Mouse (Mus musculus) midbrain, embryonic 14.5 days (tissue): ENCODE results near the gene Pisd. TPM values are rescaled to one million over a fixed set of nuclear protein-coding genes. Genes with fewer than 3 reads are reported as not detected.
"Not testable (repeated sequence)": the region's sequence is repeated elsewhere in the genome, so short reads cannot be mapped to it uniquely, and the experiment has no call there.

Source experiments
- ATAC-seq: fragments of 200-750 bp; cut with Nextera tagmentation; 2 replicates; pipeline ENCODE4 v1.8.0; 2017; ENCODE audit warnings: moderate number of reproducible peaks, moderate library complexity; ENCODE audit not compliant: low FRiP score, low TSS enrichment
- DNase-seq: peaks from one replicate; pipeline ENCODE4 v3.0.0-alpha.2; 2015
- H3K27ac ChIP-seq: fragments of 300-500 bp; sonication (generic); replicated peaks from 2 replicates; pipeline ENCODE4 v1.5.1; 2014; ENCODE audit warnings: mild to moderate bottlenecking, low read depth, low read length, moderate library complexity
- H3K27me3 ChIP-seq: fragments of 300-500 bp; sonication (generic); 2 replicates; pipeline ENCODE4 v1.6.1; 2014; ENCODE audit warnings: low read length, control low read depth, mixed read lengths; ENCODE audit not compliant: control insufficient read depth, insufficient read depth
- H3K36me3 ChIP-seq: fragments of 300-500 bp; sonication (generic); 2 replicates; pipeline ENCODE4 v1.6.1; 2014; ENCODE audit warnings: low read length, control low read depth; ENCODE audit not compliant: control insufficient read depth, insufficient read depth
- H3K4me1 ChIP-seq: fragments of 300-500 bp; sonication (generic); 2 replicates; pipeline ENCODE4 v1.6.1; 2014; ENCODE audit warnings: mild to moderate bottlenecking, antibody characterized with exemption, low read length, control low read depth; ENCODE audit not compliant: control insufficient read depth, insufficient read depth
- H3K4me2 ChIP-seq: fragments of 300-500 bp; sonication (generic); 2 replicates; pipeline ENCODE4 v1.6.1; 2014; ENCODE audit warnings: mild to moderate bottlenecking, low read length, moderate library complexity
- H3K4me3 ChIP-seq: fragments of 300-500 bp; sonication (generic); replicated peaks from 2 replicates; pipeline ENCODE4 v1.5.1; 2014; ENCODE audit warnings: low read depth, low read length
- H3K9ac ChIP-seq: fragments of 300-500 bp; sonication (generic); replicated peaks from 2 replicates; pipeline ENCODE4 v1.6.1; 2014; ENCODE audit warnings: mild to moderate bottlenecking, low read length, moderate library complexity
- H3K9me3 ChIP-seq: fragments of 300-500 bp; sonication (generic); 2 replicates; pipeline ENCODE4 v1.6.1; 2016; ENCODE audit warnings: low read length, control low read depth, mixed read lengths; ENCODE audit not compliant: control insufficient read depth
- WGBS: fragments of 180-500 bp; shearing (Covaris S2); extraction: QIAGEN DNeasy Blood & Tissue Kit; methylation state at CpG from one replicate; pipeline ENCODE4 v1.1.7; 2014; 5-methylcytosine and 5-hydroxymethylcytosine counted together
- polyA plus RNA-seq: library from polyadenylated mRNA; unstranded; fragments of >200 nt; fragmentation: Nextera tagmentation; extraction: Ambion mirVana; gene quantifications from 2 replicates; pipeline ENCODE4 v1.2.1, GENCODE M21; 2014

The Pisd gene
- polyA plus RNA-seq, 1 experiment from 2014 or later, result 106 TPM

- Histone ChIP-seq H3K4me1 (peaks cover 9% of the 10 kb centered on the region), H3K4me2 (no peak overlapping the region), H3K27me3 (no peaks in the 10 kb centered on the region), H3K9ac (no peak overlapping the region), H3K9me3 (no peaks in the 10 kb centered on the region), H3K36me3 (no peaks in the 10 kb centered on the region), H3K4me3 (no peak overlapping the region), H3K27ac (no peak overlapping the region)
- ATAC-seq (no peak), DNase-seq (no peak)
- 96% methylated on average over 5 of the region's 5 CpGs for WGBS
Observed at GRCm38 (mm10) chr5:32781596-32781995, 3.9 kb downstream of the Pisd start.

- H3K9ac ChIP-seq, result no peak overlapping the region
- 93% methylated on average over 3 of the region's 3 CpGs for WGBS
- H3K27ac ChIP-seq, result no peak overlapping the region
- no peaks in the 10 kb centered on the region for H3K9me3 ChIP-seq
- H3K36me3 ChIP-seq, result peaks cover 12% of the 10 kb centered on the region
- no peak for ATAC-seq
- no peaks in the 10 kb centered on the region for H3K4me1 ChIP-seq
- H3K4me3 ChIP-seq, result no peak overlapping the region
- no peak overlapping the region for H3K4me2 ChIP-seq
- no peaks in the 10 kb centered on the region for H3K27me3 ChIP-seq
- DNase-seq, result no peak
Observed at GRCm38 (mm10) chr5:32778168-32778567, 7.3 kb downstream of the Pisd start.

GRCm38 (mm10) chr5:32772361-32772760, 13.1 kb downstream of the Pisd start:
- no peak for ATAC-seq
- no peaks in the 10 kb centered on the region for H3K27me3 ChIP-seq
- H3K36me3 ChIP-seq, result peaks cover 34% of the 10 kb centered on the region
- 85% methylated on average over 2 of the region's 2 CpGs for WGBS
- no peak for DNase-seq
- H3K9ac ChIP-seq, result no peak overlapping the region
- no peaks in the 10 kb centered on the region for H3K4me1 ChIP-seq
- H3K4me3 ChIP-seq, result no peak overlapping the region
- no peak overlapping the region for H3K27ac ChIP-seq
- H3K9me3 ChIP-seq, result no peaks in the 10 kb centered on the region
- no peak overlapping the region for H3K4me2 ChIP-seq

- Histone ChIP-seq H3K36me3 (peaks cover 38% of the 10 kb centered on the region), H3K4me2 (no peak overlapping the region), H3K9me3 (no peaks in the 10 kb centered on the region), H3K4me3 (no peak overlapping the region), H3K27ac (no peak overlapping the region), H3K27me3 (no peaks in the 10 kb centered on the region), H3K9ac (no peak overlapping the region), H3K4me1 (no peaks in the 10 kb centered on the region)
- WGBS, result 94% methylated on average over 4 of the region's 4 CpGs
- DNase-seq (peak; percentile 9), ATAC-seq (no peak)
Observed at GRCm38 (mm10) chr5:32767636-32768373, 17.6 kb downstream of the Pisd start.

- Histone ChIP-seq H3K9me3 (no peaks in the 10 kb centered on the region), H3K36me3 (peaks cover 35% of the 10 kb centered on the region), H3K4me1 (no peaks in the 10 kb centered on the region), H3K4me3 (no peak overlapping the region), H3K9ac (no peak overlapping the region), H3K27me3 (no peaks in the 10 kb centered on the region), H3K4me2 (no peak overlapping the region), H3K27ac (no peak overlapping the region)
- ATAC-seq (no peak), DNase-seq (no peak)
- 100% methylated on average over 3 of the region's 3 CpGs for WGBS
Observed at GRCm38 (mm10) chr5:32767004-32767403, 18.4 kb downstream of the Pisd start.

GRCm38 (mm10) chr5:32761566-32762140, 23.8 kb downstream of the Pisd start:
- ATAC-seq (no peak), DNase-seq (no peak)
- no peaks in the 10 kb centered on the region for H3K9me3 ChIP-seq
- 98% methylated on average over 5 of the region's 5 CpGs for WGBS
- no peak overlapping the region for H3K4me3 ChIP-seq
- no peaks in the 10 kb centered on the region for H3K27me3 ChIP-seq
- peaks cover 30% of the 10 kb centered on the region for H3K36me3 ChIP-seq
- H3K4me1 ChIP-seq, result no peaks in the 10 kb centered on the region
- no peak overlapping the region for H3K9ac ChIP-seq
- no peak overlapping the region for H3K4me2 ChIP-seq
- H3K27ac ChIP-seq, result no peak overlapping the region

- Histone ChIP-seq H3K4me3 (no peak overlapping the region), H3K27me3 (no peaks in the 10 kb centered on the region), H3K9me3 (no peaks in the 10 kb centered on the region), H3K36me3 (peaks cover 30% of the 10 kb centered on the region), H3K27ac (no peak overlapping the region), H3K4me2 (no peak overlapping the region), H3K4me1 (no peaks in the 10 kb centered on the region), H3K9ac (no peak overlapping the region)
- DNase-seq, result no peak
- no peak for ATAC-seq
- 96% methylated on average over 3 of the region's 3 CpGs for whole genome bisulfite sequencing
Observed at GRCm38 (mm10) chr5:32760787-32761186, 24.7 kb downstream of the Pisd start.

GRCm38 (mm10) chr5:32760352-32760751, 25.1 kb downstream of the Pisd start:
- H3K4me1 ChIP-seq, H3K27ac ChIP-seq, H3K27me3 ChIP-seq, ATAC-seq, H3K4me3 ChIP-seq, DNase-seq, H3K4me2 ChIP-seq, H3K9me3 ChIP-seq, H3K9ac ChIP-seq: not testable (repeated sequence)
- WGBS, result 94% methylated on average over 17 of the region's 18 CpGs
- peaks cover 30% of the 10 kb centered on the region for H3K36me3 ChIP-seq

- H3K4me1 ChIP-seq, result no peaks in the 10 kb centered on the region
- no peak for DNase-seq
- H3K36me3 ChIP-seq, result peaks cover 29% of the 10 kb centered on the region
- no peaks in the 10 kb centered on the region for H3K27me3 ChIP-seq
- no peak overlapping the region for H3K9ac ChIP-seq
- no peaks in the 10 kb centered on the region for H3K9me3 ChIP-seq
- H3K4me3 ChIP-seq, result no peak overlapping the region
- H3K27ac ChIP-seq, result no peak overlapping the region
- H3K4me2 ChIP-seq, result no peak overlapping the region
- no peak for ATAC-seq
- 75% methylated on average over 2 of the region's 2 CpGs for WGBS
Observed at GRCm38 (mm10) chr5:32759662-32760061, 25.8 kb downstream of the Pisd start.
